ENCODE assay signal across 8 mouse cellular contexts in genomic region chr2:145167664-145168360, GRCm38 (mm10). TPM values are rescaled to one million over a fixed set of nuclear protein-coding genes. Genes with fewer than 3 reads are reported as not detected.
DNase-seq lines count a peak whose midpoint lies in the region; ATAC-seq lines count a peak whose summit lies in the region.

Slc24a3 (plus strand) TSS chr2:145167754.

- H3K9ac ChIP-seq in hindbrain, embryonic 11.5 days (ENCODE audit: low read depth, low read length) = peak within 1 kb of the TSS; percentile 76
- H3K9ac ChIP-seq in lung, embryonic 15.5 days = peak within 1 kb of the TSS; percentile 72

- ATAC-seq in hindbrain, embryonic 11.5 days (ENCODE audit: low FRiP score) = peak; percentile 90
- ATAC-seq in lung, embryonic 15.5 days (ENCODE audit: borderline replicate concordance, extremely low read depth, low FRiP score, low TSS enrichment) = peak; percentile 91

- peak within 1 kb of the TSS; percentile 68 for H3K4me3 ChIP-seq in hindbrain, embryonic 11.5 days (ENCODE audit: low read depth, low read length)
- H3K4me3 ChIP-seq in lung, embryonic 15.5 days = peak within 1 kb of the TSS; percentile 72

- H3K36me3 ChIP-seq in hindbrain, embryonic 11.5 days (ENCODE audit: control insufficient read depth, insufficient read depth, low read length) = no peaks in the 10 kb centered on the region
- no peaks in the 10 kb centered on the region for H3K36me3 ChIP-seq in lung, embryonic 15.5 days

- H3K27me3 ChIP-seq in hindbrain, embryonic 11.5 days (ENCODE audit: control insufficient read depth, insufficient read depth, low read length) = no peaks in the 10 kb centered on the region
- 0 out of 2 replicates have a peak, but pooled peaks cover 2% of the 10 kb centered on the region for H3K27me3 ChIP-seq in lung, embryonic 15.5 days

- H3K4me2 ChIP-seq in hindbrain, embryonic 11.5 days (replicated peaks; ENCODE audit: low read depth, low read length) = peak within 1 kb of the TSS; percentile 81
- peak within 1 kb of the TSS; percentile 94 for H3K4me2 ChIP-seq in lung, embryonic 15.5 days

- no peaks in the 10 kb centered on the region for H3K9me3 ChIP-seq in hindbrain, embryonic 11.5 days (ENCODE audit: control insufficient read depth, low read length)
- no peaks in the 10 kb centered on the region for H3K9me3 ChIP-seq in lung, embryonic 15.5 days

- DNase-seq in ES-CJ7 (ENCODE audit: low read depth, low spot score) = peak; percentile 46
- DNase-seq in cerebellum, adult 9-10 months = peak; percentile 82
- DNase-seq in frontal cortex, postnatal 14 days (ENCODE audit: low spot score in 2 of 2) = peak; percentile 70 to 78
- peak; percentile 83 for DNase-seq in hindbrain, embryonic 11.5 days (ENCODE audit: low spot score)
- peak; percentile 89 for DNase-seq in layer of hippocampus, adult 9-11 months
- peak; percentile 77 for DNase-seq in ovary, adult 18-20 months (ENCODE audit: low spot score)
- DNase-seq in thymus, postnatal 14 days = peak; percentile 48

- WGBS in hindbrain, embryonic 11.5 days = under 1% methylated on average over 36 of the region's 100 CpGs
- WGBS in lung, embryonic 15.5 days = under 1% methylated on average over 72 of the region's 100 CpGs

- H3K27ac ChIP-seq in hindbrain, embryonic 11.5 days (ENCODE audit: low read depth, low read length) = peak within 1 kb of the TSS; percentile 76
- peak within 1 kb of the TSS; percentile 78 for H3K27ac ChIP-seq in lung, embryonic 15.5 days

- no peaks in the 10 kb centered on the region for H3K4me1 ChIP-seq in hindbrain, embryonic 11.5 days (replicated peaks; ENCODE audit: control insufficient read depth, insufficient read depth, low read length)
- H3K4me1 ChIP-seq in lung, embryonic 15.5 days = peaks cover 13% of the 10 kb centered on the region; the same call in 1 of the 2 replicates

RNA-seq across cellular contexts. Expression of gene Slc24a3, which starts in this region (rescaled TPM):
- 2.3 and 2.5 TPM in 2 replicates for polyA plus RNA-seq in hindbrain, embryonic 11.5 days (2014; fragmentation: Nextera tagmentation; extraction: Ambion mirVana)
- 2.8 and 2.9 TPM in 2 replicates for polyA plus RNA-seq in lung, embryonic 15.5 days (2015; fragmentation: Nextera tagmentation; extraction: Ambion mirVana)

Comparison
In these comparisons a context has a peak if more than half of its experiments do, and no peak if none do; other contexts are left out.
1. Peak in every context shown above with its lines: DNase-seq, ATAC-seq, H3K4me3 ChIP-seq and H3K27ac ChIP-seq.